Mouse (Mus musculus) embryonic fibroblast, embryonic 13.5 days (primary cell): Measurements from ENCODE around the gene Zfp629.

ENCODE experiments used
- CTCF ChIP-seq: IDR thresholded peaks from 2 replicates; pipeline ENCODE4 v1.5.1; 2011; ENCODE audit warnings: mild to moderate bottlenecking, control low read depth, low read length, moderate library complexity, borderline replicate concordance; ENCODE audit not compliant: insufficient read depth
- POLR2A ChIP-seq: IDR thresholded peaks from 2 replicates; pipeline ENCODE4 v1.6.1; 2011; ENCODE audit warnings: low read depth, mild to moderate bottlenecking, control low read depth, low read length, moderate library complexity

DNA sequence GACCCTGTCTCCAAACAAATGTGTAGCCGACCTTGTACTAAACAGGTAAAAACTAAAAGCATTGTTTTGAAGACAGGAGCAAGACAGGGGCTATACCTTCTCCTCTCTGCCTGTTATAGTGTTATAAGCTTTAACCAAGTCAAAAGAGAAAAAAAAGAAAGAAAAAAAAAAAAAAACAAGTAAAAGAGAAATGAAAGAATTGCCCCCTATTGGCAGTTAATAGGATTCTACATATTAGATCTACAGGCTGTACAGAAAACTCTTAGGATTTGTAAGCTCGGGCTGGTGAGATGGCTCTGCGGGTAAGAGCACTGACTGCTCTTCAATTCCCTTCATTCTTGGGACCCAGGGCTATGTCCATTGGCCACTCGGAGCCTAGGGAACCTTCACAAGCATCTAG, 26.7 kb upstream of the Zfp629 start:
- TF ChIP-seq POLR2A (no peak), CTCF (no peak)
